Mouse (Mus musculus) liver, postnatal 0 days (tissue): ENCODE data around the gene Nxpe3. TPM values are rescaled to one million over a fixed set of nuclear protein-coding genes. Genes with fewer than 3 reads are reported as not detected.

Experiments
- ATAC-seq: fragments of 200-750 bp; cut with Nextera tagmentation; 2 replicates; pipeline ENCODE4 v1.8.0; 2017; ENCODE audit warnings: mild to moderate bottlenecking, moderate library complexity
- DNase-seq: peaks from one replicate; pipeline ENCODE4 v3.0.0-alpha.2; 2016
- H3K27ac ChIP-seq: fragments of 300-500 bp; sonication (generic); 2 replicates; pipeline ENCODE4 v1.5.1; 2014; ENCODE audit warnings: antibody characterized with exemption, moderate library complexity, mild to moderate bottlenecking, low read depth
- H3K27me3 ChIP-seq: fragments of 300-500 bp; sonication (generic); 2 replicates; pipeline ENCODE4 v1.6.1; 2014; ENCODE audit warnings: low read length, control low read depth, mixed read lengths; ENCODE audit not compliant: insufficient read depth
- H3K36me3 ChIP-seq: fragments of 300-500 bp; sonication (generic); replicated peaks from 2 replicates; pipeline ENCODE4 v1.6.1; 2014; ENCODE audit warnings: mild to moderate bottlenecking, control low read depth, low read length, moderate library complexity, mixed read lengths; ENCODE audit not compliant: insufficient read depth
- H3K4me1 ChIP-seq: fragments of 300-500 bp; sonication (generic); 2 replicates; pipeline ENCODE4 v1.6.1; 2014; ENCODE audit warnings: antibody characterized with exemption, mild to moderate bottlenecking, control low read depth; ENCODE audit not compliant: insufficient read depth
- H3K4me2 ChIP-seq: fragments of 300-500 bp; sonication (generic); 2 replicates; pipeline ENCODE4 v1.6.1; 2014; ENCODE audit warnings: low read depth, mild to moderate bottlenecking, low read length, moderate library complexity, mixed read lengths
- H3K4me3 ChIP-seq: fragments of 300-500 bp; sonication (generic); 2 replicates; pipeline ENCODE4 v1.5.1; 2014; ENCODE audit warnings: low read depth, low read length
- H3K9ac ChIP-seq: fragments of 300-500 bp; sonication (generic); replicated peaks from 2 replicates; pipeline ENCODE4 v1.6.1; 2014; ENCODE audit warnings: mild to moderate bottlenecking, moderate library complexity
- H3K9me3 ChIP-seq: fragments of 300-500 bp; sonication (generic); 2 replicates; pipeline ENCODE4 v1.6.1; 2016; ENCODE audit warnings: mild to moderate bottlenecking, control low read depth, low read length, mixed read lengths
- CTCF ChIP-seq: sonication (generic); IDR thresholded peaks from 2 replicates; pipeline ENCODE4 v1.5.1; 2016; ENCODE audit warnings: antibody characterized with exemption, low read depth
- EP300 ChIP-seq: IDR thresholded peaks from 2 replicates; pipeline ENCODE4 v1.6.1; 2016; ENCODE audit warnings: antibody characterized with exemption, low read depth, mild to moderate bottlenecking
- WGBS: fragments of 180-500 bp; shearing (Covaris S2); extraction: QIAGEN DNeasy Blood & Tissue Kit; methylation state at CpG from one replicate; pipeline ENCODE4 v1.1.7; 2014; ENCODE audit not compliant: insufficient replicate concordance; 5-methylcytosine and 5-hydroxymethylcytosine counted together
- polyA plus RNA-seq: library from polyadenylated mRNA; unstranded; fragments of >200 nt; fragmentation: Nextera tagmentation; extraction: Ambion mirVana; gene quantifications from 2 replicates; pipeline ENCODE4 v1.2.1, GENCODE M21; 2015

Gene Nxpe3
- polyA plus RNA-seq, 1 experiment from 2014 or later: 0.22 TPM

GRCm38 (mm10) chr16:55901839-55902756, 7.0 kb upstream of the Nxpe3 start:
- DNase-seq (no peak), ATAC-seq (no peak)
- Histone ChIP-seq H3K4me2 (no peak overlapping the region), H3K4me3 (no peak overlapping the region), H3K4me1 (no peaks in the 10 kb centered on the region), H3K27me3 (no peaks in the 10 kb centered on the region), H3K36me3 (peaks cover 8% of the 10 kb centered on the region; the same call in 1 of the 2 replicates), H3K9ac (no peak overlapping the region), H3K9me3 (no peaks in the 10 kb centered on the region), H3K27ac (no peak overlapping the region)
- WGBS: 79% methylated on average over 14 of the region's 14 CpGs
- TF ChIP-seq EP300 (no peak), CTCF (no peak)

- 80% methylated on average over 9 of the region's 9 CpGs for WGBS
- TF ChIP-seq CTCF: no peak
- TF ChIP-seq EP300: no peak
- no peak overlapping the region for H3K9ac ChIP-seq
Measured at GRCm38 (mm10) chr16:55898385-55899002, 3.4 kb upstream of the Nxpe3 start.

GRCm38 (mm10) chr16:55895651-55896095, 588 bp upstream of the Nxpe3 start:
- no peaks in the 10 kb centered on the region for H3K36me3 ChIP-seq
- no peaks in the 10 kb centered on the region for H3K27me3 ChIP-seq
- no peaks in the 10 kb centered on the region for H3K9me3 ChIP-seq
- ATAC-seq (peak; percentile 31), DNase-seq (no peak)
- no peak for TF ChIP-seq EP300
- TF ChIP-seq CTCF: no peak
- peaks cover 30% of the 10 kb centered on the region for H3K4me1 ChIP-seq
- peak overlapping the region; percentile 72 for H3K9ac ChIP-seq
- H3K4me3 ChIP-seq: peak overlapping the region; percentile 81
- H3K27ac ChIP-seq: peak overlapping the region; percentile 90
- H3K4me2 ChIP-seq: peak overlapping the region; percentile 89
- WGBS: 5% methylated on average over 9 of the region's 9 CpGs

More at GRCm38 (mm10) chr16:55898385-55899002, 3.4 kb upstream of the Nxpe3 start:
- Histone ChIP-seq H3K27ac (no peak overlapping the region), H3K4me2 (no peak overlapping the region), H3K9me3 (no peaks in the 10 kb centered on the region), H3K27me3 (no peaks in the 10 kb centered on the region), H3K4me1 (peaks cover 20% of the 10 kb centered on the region), H3K4me3 (no peak overlapping the region), H3K36me3 (no peaks in the 10 kb centered on the region)
- peak; percentile 21 for DNase-seq
- no peak for ATAC-seq

GRCm38 (mm10) chr16:55894536-55894892, 571 bp downstream of the Nxpe3 start:
- TF ChIP-seq CTCF: no peak
- TF ChIP-seq EP300: no peak
- H3K9ac ChIP-seq: peak overlapping the region; percentile 72
- DNase-seq (no peak), ATAC-seq (peak; percentile 11)
- no peaks in the 10 kb centered on the region for H3K27me3 ChIP-seq
- peaks cover 30% of the 10 kb centered on the region for H3K4me1 ChIP-seq
- no peaks in the 10 kb centered on the region for H3K36me3 ChIP-seq
- peak overlapping the region; percentile 89 for H3K4me2 ChIP-seq
- WGBS: 0% methylated on average over 4 of the region's 4 CpGs
- H3K27ac ChIP-seq: peak overlapping the region; percentile 90; the same call in 1 of the 2 replicates
- H3K9me3 ChIP-seq: no peaks in the 10 kb centered on the region
- peak overlapping the region; percentile 81 for H3K4me3 ChIP-seq

GRCm38 (mm10) chr16:55893410-55894107, 1.5 kb downstream of the Nxpe3 start:
- H3K4me1 ChIP-seq: peaks cover 30% of the 10 kb centered on the region
- DNase-seq: no peak
- WGBS: 49% methylated on average over 8 of the region's 8 CpGs
- no peak for ATAC-seq
- H3K36me3 ChIP-seq: no peaks in the 10 kb centered on the region
- H3K27ac ChIP-seq: no peak overlapping the region
- H3K9me3 ChIP-seq: no peaks in the 10 kb centered on the region
- H3K27me3 ChIP-seq: no peaks in the 10 kb centered on the region
- TF ChIP-seq EP300 (no peak), CTCF (no peak)
- peak overlapping the region; percentile 89 for H3K4me2 ChIP-seq
- peak overlapping the region; percentile 40; the same call in 1 of the 2 replicates for H3K9ac ChIP-seq
- H3K4me3 ChIP-seq: peak overlapping the region; percentile 81; the same call in 1 of the 2 replicates
